Mouse (Mus musculus) gastrocnemius, postnatal 25 days (tissue): ENCODE data around the gene Fmnl2. TPM values are rescaled to one million over a fixed set of nuclear protein-coding genes. Genes with fewer than 3 reads are reported as not detected.

Source experiments
- DNase-seq: peaks from one replicate; pipeline ENCODE4 v3.0.0; 2022
- long read RNA-seq, 2 experiments: library from polyadenylated mRNA; stranded (forward); transcript quantifications; one replicate each; pipeline ENCODE4 v2.0.0; 2021
- total RNA-seq, 2 experiments: library from RNA; stranded (reverse); gene quantifications; 1 replicate in 1 of 2; 2 replicates in 1 of 2; pipeline ENCODE4 v1.2.3; 2021

Fmnl2 gene
- 1 to 10 TPM; 6.2 to 6.8 TPM for total RNA-seq
- long read RNA-seq, experiment 1, partial matches to known transcripts, result 0 of 4 reads
- long read RNA-seq, experiment 1, other reads (novel, unspliced or antisense), result 4 of 4 reads
- long read RNA-seq, experiment 2, partial matches to known transcripts, result 0 of 1 reads
- long read RNA-seq, experiment 2, other reads (novel, unspliced or antisense), result 1 of 1 reads

GRCm38 (mm10) chr2:52857611-52858528, at the start of gene Fmnl2:
Gene Fmnl2 (plus strand): TSS chr2:52857860.
- peak; percentile 84 for DNase-seq

- DNase-seq, result no peak
Observed at GRCm38 (mm10) chr2:52809988-52810387, 47.7 kb upstream of the Fmnl2 start.

GRCm38 (mm10) chr2:52811691-52812090, 46.0 kb upstream of the Fmnl2 start:
- peak; percentile 24 for DNase-seq

GRCm38 (mm10) chr2:52817341-52817740, 40.3 kb upstream of the Fmnl2 start:
- no peak for DNase-seq

- no peak for DNase-seq
Observed at GRCm38 (mm10) chr2:52818944-52819343, 38.7 kb upstream of the Fmnl2 start.

- no peak for DNase-seq
Observed at GRCm38 (mm10) chr2:52822214-52822613, 35.4 kb upstream of the Fmnl2 start.

DNA sequence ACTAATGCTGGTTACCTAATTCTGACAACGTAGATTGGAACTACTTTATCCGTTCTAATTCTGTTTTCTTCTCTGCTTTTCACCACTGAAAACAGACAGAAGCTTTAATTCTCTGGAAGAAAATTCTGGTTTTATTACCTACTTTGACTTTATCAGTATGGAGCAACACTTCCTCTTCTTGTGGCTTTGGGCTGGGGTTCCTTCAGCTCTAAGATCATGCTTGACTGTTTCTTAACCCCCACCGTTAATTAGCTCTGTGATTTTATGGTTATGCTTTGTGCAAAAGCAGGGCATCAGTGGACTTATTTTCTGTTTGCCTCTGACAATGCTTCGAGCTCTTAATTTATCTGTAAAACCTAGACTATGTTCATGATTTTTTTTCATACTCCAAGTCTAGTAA, 29.6 kb upstream of the Fmnl2 start:
- no peak for DNase-seq

DNA sequence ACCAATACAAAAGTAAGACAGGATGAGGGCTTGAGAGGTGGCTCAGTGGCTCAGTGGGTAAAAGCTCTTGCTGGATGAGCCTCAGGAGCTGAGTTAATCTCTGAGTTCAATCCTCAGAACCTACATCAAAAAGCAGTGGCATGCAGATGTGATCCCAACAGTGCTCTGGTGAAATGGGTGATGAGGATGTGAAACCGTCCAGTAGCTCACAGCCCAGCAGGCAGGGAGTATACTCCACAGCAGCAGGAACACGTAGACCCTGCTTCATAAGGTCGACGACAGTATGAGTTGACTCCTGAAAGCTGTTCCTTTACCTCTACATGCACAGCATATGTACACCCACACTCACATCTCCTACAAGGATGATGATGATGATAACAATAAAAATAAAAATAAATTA, 27.1 kb upstream of the Fmnl2 start:
- no peak for DNase-seq

DNA sequence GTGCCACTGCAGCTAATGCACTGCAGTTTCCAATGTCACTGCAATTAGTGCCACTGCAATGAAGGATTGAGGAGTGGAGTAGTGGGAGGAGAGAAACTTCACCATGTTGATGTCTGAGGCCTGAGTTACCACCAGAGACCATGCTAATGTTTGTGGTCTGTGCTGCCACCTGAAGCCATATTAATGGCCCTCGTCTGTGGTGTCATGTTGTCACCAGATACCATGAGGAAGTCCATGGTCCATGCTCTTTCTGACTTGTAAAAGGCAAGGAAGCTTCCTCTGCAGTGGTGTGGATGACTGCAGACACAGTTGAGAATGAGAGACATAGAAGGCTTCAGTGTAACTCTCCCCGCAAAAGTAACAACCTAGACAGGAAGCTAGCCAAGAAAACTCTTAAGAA, 26.1 kb upstream of the Fmnl2 start:
- no peak for DNase-seq

DNA sequence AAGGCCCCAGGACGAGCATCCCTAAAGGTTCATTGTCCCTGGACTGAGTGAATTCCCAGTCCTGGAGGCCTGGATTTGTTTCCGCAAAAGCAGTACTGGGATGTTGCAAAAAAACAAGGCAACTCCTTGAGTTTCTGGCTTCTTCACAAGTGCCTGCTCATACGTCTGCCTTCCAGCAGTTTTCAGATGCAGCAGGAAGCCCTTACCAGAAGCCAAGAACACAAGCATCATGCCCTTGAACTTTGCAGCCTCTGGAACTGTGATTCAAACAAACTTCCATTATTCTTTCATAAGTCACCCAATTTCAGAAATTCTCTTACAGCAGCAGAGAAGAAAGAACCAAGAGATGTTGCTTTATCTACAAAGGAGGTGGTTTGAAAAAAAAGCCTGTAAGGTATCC, 21.9 kb upstream of the Fmnl2 start:
- DNase-seq, result no peak

- no peak for DNase-seq
Observed at GRCm38 (mm10) chr2:52839074-52839473, 18.6 kb upstream of the Fmnl2 start.

GRCm38 (mm10) chr2:52839868-52840267, 17.8 kb upstream of the Fmnl2 start:
- DNase-seq, result no peak

- DNase-seq, result no peak
Observed at GRCm38 (mm10) chr2:52843861-52844260, 13.8 kb upstream of the Fmnl2 start.

DNA sequence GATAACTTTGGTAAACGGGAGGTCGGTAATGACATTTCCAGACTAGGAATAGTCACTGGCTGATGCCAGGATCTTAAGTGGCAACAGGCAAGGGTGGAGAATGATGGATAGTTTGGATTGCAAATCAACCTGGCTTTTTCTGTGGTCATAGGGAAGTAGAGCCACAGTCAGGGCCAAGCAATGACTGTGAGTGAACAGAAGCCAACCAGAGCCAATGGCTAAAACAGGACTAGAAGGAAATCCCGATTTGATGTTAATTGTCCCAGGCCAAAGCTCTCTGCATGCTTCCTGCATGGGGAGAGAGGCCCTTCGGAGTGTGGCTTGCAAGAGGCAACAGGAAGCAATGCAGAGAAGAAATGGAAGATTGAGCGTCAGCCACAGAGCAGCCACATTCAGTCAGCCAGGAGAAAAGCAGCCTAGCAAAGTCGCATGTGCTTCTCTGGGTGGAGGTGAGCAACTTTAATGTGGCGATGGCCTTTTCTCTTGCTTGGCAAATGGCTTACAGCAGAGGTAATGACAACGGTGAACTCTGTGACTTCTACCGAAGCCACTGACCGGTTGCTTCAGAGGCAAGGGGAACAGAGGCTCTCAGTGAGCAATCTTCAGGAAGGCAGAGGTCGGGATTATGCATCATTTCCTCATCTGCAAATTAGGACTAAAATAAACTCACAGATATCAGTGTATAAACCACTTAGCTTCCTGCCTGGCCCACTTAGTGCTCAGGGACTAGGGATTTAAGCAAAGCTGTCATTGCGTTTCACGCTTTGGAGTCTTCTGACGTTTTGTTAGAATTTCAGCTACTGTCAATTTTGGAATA, 12.5 kb upstream of the Fmnl2 start:
- DNase-seq, result no peak

GRCm38 (mm10) chr2:52846506-52846905, 11.2 kb upstream of the Fmnl2 start:
- DNase-seq, result no peak

- no peak for DNase-seq
Observed at GRCm38 (mm10) chr2:52849092-52849491, 8.6 kb upstream of the Fmnl2 start.

DNA sequence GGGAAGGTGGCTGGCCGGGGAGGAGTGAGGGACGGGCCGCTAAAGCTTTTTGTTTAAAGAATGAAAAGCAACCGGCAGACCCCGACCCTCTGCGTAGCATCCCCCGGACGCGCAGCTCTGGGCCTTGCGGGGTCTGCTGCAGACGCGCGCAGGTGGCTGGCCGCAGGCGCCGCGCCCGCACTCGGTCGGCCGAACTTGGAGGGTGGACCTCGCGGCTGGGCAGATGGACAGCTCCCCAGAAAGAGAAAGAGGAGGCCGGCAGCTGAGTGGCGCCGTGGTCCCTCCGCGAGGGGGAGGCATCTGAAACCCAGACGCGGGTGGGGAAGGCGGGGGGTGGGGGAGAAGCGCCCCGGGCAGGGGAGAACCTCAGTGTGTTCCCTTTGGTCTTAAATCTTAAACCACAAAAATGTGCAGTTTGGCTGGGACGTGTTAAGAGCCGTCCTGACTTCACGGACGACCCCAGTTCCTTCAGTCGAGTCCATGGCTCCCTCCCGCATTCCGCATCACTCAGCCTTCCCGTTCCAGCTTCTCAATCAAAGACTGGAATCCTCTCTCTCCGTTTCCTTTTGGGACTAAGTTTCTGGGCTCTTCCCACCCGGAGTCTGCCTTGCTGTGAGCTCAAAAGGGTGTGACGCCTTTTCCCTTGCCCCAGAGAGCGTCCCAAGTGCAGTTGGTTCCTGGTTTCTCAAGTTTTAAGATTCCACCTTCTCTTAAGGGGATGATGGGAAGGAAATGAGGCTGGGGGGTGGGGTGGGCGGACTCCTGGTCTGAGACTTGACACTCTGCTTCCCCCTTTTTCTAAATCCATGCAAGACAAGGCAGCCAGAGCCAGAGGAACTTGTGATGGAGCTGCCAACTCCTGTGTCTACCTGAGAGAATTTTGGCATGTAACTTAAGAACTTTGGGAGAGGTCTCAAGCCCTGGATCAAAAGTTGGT, 1.1 kb downstream of the Fmnl2 start:
- DNase-seq, result peak; percentile 58

DNA sequence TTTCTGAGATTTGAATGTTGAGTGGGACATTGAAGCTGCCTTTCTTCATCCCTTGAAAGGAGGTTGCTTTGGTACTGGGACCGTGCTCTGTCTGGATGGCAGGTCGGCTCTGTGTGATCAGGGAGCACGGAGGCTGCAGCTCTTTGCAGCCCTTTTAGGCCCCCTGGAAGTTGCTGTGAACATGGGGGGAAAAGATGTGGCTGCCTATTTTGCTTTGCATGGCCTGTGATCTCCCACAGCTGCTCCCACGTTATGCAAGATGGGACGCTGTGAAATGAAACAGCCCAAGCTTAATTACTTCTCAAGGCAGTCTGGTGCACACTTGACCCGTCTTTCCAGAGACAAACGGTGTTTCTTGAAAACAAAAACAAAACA, 1.8 kb downstream of the Fmnl2 start:
- no peak for DNase-seq

- no peak for DNase-seq
Observed at GRCm38 (mm10) chr2:52860111-52860775, 2.6 kb downstream of the Fmnl2 start.

GRCm38 (mm10) chr2:52862046-52862759, 4.5 kb downstream of the Fmnl2 start:
- DNase-seq, result no peak

GRCm38 (mm10) chr2:52862760-52863124, 5.1 kb downstream of the Fmnl2 start:
- DNase-seq, result no peak
